Mouse (Mus musculus) megakaryocyte-erythroid progenitor cell, adult 5-6 weeks (primary cell): ENCODE measurements around the gene Kalrn. TPM values are rescaled to one million over a fixed set of nuclear protein-coding genes. Genes with fewer than 3 reads are reported as not detected.

Experiments used
- ATAC-seq: replicated peaks from 2 replicates; pipeline ENCODE4 v1.8.0; 2016; ENCODE audit warnings: mild to moderate bottlenecking, inconsistent platforms; ENCODE audit not compliant: severe bottlenecking, poor library complexity, low FRiP score, low TSS enrichment
- total RNA-seq, 2 experiments: library from RNA; stranded (forward) in 1 of 2; stranded (reverse) in 1 of 2; fragments of 200-1000, 215-1000 nt in 1 of 2; fragments of >200 nt in 1 of 2; fragmentation: Nextera tagmentation in 1 of 2; gene quantifications; 2 replicates each; pipeline ENCODE4 v1.2.3; 2014 to 2017

Kalrn gene
- total RNA-seq, 2 experiments from 2014 or later, result 1.6 to 3.7 TPM

DNA sequence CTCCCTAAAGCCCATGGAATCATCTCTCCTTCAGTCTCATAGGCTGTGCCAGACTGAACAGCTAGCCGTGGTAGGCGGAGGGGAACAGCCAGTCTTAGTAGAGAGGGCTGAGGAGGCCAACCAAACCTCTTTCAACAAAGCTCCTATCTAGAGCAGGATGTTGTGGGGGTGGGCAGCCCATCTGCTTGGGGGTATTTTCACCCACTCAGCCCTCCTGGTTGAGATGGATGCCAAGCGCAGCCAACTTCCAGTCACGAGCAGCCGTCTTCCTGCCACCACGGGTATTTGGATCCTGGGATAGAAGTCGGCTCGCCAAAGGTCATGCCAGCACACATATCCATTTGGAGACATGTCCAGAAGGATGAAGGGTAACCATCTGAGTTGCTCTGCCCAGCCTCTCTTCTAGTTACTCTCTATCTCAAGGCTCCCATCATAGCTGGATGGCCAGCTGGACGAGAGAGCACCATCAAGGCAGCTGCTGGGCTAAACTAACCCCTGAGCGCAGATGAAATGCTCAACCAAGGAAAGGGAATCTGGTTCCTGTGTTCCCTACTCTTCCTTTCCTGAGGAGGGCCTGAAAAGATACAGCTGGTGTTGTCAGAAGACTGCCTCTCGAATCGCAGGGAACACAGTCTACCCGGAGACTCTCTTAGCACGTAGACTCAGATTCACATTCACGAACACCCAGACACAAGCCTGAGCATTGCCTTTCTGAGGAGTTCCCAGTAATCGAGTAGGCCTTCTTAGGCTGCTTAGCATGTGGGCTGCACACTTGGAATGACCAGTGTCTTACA, 331.2 kb downstream of the Kalrn start:
- ATAC-seq, result no peak

DNA sequence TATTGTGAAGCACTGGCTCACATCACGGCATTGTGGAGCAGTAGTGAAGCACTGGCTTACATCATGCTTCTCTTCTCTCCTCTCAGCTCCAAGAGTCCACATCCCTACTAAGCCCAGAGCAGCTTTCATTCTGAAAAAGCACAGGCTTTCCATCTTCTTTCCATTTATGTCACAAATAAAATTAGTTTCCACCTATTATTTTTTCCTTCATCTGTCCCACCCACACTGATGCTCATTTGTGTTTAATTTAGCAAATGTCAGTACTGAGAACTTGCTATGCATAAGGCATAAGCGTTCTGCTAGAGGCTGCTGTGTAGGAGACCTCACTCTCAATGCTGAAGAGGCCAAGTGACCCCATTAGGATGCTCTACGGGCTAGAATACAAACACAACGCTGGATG, 333.7 kb downstream of the Kalrn start:
- no peak for ATAC-seq

DNA sequence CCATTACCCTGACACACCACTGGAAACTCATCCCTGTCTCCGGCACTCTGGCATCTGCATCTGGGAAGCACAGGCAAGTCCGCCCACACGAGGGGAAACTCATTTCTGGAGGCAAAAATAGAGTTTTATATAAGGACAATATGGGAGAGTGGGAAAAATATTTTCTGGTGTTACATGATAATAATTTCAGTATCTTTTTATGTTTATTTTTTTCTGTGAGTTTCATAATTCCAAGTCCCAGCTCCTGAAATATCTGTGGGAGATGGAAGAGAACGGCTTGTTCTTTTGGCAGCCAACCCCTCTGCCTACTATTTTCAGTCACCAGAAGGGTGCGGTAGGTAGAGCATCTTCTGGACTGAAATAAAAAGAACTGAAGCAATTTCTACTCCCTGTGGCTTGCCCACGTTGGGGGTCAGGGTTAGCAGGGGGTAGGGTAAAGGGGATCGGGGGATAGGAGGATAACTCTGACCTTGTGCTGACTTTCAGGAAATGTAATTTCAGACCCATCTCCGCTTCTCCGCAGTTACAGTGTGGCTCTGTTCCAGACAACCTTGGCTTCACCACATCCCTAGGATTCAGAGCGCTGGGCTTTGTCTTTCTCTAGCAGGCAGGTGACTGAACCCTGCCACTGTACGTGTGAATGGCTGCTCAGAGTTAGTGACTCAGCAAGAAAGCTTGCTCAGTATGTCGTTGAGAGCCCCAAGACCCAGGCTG, 336.3 kb downstream of the Kalrn start:
- ATAC-seq, result no peak

DNA sequence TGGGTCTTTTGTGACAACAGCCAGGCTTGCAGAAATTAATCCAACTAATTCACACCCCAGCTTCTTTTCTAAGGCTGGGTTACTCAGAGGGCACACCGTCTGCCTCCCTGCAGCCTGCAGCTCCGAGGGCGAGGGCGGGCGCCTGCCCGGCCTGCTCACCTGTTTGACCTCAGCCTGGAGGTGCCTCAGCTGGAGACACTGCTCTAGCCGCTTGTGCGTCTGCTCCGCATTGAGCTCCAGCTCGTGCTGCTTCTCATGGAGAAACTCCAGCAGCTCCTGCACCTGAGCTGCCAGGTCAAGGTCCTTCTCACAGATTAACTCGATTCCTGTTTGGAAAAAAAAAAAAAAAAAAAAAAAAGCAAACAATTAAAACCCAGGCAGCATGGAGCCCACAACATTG, 338.2 kb downstream of the Kalrn start:
- ATAC-seq, result no peak

DNA sequence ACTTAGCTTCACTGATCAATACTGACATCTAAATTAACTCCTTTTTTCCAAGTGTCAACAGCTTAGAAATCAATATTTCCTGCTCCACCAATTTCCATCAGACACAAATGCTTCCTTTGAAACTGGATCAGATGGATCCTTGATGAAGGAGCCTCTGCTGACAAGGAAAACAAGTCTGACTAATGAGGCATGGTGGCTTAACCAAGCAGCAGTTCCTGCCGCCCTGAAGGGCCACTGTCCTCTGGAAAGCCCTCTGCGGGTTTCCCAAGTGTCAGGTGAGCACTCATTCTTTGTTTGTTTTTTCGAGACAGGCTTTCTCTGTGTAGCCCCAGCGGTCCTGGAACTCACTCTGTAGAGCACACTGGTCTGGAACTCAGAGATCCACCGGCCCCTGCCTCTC, 341.4 kb downstream of the Kalrn start:
- ATAC-seq, result no peak

DNA sequence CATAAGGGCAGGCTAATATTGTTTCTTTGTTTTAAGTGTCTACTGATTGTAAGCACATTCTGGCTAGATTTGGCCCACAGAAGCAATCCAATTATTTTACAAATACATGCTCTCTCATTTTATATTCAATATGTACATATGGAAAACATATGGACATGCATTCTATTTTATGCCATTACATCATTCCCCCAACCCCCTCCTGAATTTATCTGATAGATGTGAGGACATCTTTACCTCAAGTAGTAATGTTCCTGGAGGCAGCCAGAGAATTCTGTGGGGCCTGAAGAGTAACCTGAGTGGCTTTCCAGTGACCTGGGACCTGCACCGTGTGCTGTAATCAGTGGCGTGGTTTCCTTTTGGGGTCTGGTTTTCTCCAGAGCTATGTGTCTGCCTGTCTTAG, 342.2 kb downstream of the Kalrn start:
- ATAC-seq, result no peak

DNA sequence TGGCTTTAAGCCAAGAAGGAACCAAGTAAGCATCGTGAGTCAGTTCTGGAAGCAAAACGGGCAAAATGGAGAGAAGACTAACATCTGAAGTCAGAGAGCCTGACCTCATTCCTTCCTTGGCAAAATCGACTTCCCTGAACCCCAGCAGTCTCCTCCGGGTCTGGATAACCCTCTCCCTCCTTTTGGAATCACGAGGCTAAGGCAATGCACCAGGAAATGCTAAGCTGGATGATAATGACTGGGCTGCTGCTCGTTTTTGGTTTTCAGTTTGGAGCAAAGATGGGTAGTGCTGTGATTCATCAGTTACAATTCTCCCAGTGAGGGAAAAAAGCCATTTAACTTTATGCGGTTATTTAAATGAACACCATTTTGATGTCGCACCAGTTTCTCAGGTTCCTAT, 344.0 kb downstream of the Kalrn start:
- no peak for ATAC-seq

DNA sequence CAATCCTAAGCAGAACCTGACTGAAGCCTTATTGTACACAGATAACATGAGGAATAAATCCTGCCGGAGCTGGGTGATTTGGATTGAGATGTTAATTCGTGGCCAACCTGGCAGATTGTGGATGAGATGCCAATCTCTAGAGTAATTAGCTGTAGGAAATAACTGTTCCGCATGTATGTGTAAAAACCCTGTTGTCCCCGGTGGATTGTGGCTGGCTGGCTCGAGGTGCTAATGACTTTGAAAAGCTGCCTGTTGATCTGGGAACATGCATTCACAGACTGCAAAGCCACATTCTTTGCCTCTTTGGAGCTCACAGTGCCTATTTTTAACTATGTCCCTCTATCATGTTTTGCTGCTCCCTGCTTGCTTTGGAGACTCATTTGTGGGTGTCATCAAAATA, 344.7 kb downstream of the Kalrn start:
- no peak for ATAC-seq

DNA sequence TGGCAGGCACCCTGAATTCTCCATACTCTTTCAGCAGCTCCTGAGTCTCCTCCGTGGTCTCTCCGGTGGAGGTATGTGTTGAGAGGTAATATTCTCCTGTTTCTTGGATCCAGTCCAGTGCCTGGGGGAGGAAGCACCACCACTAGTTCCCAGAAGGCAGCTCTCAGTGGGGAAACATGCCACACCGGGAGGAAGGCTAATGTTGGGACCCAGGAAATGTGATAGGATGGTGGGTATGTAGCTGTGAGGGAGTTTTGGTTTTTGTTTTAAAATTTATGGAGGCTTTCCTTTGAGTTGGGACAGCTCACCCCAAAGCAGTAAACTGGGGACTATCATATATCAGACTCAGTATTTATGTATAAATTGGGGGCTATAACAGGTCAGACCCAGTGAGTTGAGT, 361.2 kb downstream of the Kalrn start:
- ATAC-seq, result no peak

DNA sequence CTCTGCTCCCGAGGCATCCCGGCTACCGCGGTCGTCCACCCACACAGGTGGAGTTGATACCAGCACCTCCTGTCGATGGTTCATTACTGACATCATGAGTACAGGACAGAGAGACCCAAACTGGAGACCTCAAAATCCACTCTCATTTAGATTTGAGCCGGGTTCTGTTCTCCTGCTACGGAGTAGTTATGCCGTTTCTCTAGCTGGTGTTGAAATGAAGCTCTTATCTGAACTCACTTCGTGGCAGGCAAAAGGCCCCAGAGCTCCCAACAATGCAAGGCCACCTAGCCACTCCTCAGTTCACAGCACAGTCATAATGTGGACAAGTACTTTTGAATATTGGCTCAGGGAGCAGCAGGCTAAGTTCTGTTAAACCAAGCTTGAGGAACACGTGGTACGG, 362.1 kb downstream of the Kalrn start:
- ATAC-seq, result no peak

DNA sequence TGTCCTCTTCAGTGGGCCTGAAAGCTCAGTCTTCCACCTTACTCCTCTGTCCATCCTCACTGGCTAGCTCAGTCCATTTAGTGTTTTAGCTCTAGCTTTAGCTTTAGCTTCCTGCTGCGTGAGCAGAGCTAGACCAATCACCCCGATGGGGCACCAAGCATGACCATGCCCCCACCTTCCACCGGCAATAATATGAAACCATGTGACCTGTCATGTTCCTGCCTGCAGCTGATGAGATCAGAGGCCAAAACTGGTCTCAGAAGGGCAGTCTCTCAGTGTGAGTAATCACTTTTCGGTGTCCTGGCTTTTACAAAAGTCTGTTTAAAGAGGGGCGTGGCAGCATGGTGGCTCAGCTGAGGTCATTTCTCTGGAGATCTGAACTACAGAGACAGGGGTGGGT, 364.6 kb downstream of the Kalrn start:
- ATAC-seq, result no peak

DNA sequence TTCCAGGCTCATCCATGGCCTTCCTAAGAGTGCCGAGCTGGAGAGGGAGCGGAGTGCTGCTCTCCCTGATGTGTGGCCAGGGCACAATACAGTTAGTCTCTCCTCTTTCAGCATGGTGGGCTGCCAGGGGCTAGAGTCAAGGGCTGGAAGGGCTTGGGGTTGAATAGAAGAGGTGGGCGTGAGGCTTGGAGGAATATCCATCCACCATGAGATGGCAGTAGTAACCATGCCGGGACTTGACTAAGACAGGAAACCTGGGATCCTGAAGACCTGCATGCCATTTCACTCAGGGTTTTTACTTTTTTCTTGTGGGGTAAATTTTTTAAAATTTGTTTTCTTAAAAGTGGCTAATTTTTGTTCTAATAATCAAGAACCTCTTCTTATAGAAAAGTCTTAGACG, 365.4 kb downstream of the Kalrn start:
- ATAC-seq, result no peak

DNA sequence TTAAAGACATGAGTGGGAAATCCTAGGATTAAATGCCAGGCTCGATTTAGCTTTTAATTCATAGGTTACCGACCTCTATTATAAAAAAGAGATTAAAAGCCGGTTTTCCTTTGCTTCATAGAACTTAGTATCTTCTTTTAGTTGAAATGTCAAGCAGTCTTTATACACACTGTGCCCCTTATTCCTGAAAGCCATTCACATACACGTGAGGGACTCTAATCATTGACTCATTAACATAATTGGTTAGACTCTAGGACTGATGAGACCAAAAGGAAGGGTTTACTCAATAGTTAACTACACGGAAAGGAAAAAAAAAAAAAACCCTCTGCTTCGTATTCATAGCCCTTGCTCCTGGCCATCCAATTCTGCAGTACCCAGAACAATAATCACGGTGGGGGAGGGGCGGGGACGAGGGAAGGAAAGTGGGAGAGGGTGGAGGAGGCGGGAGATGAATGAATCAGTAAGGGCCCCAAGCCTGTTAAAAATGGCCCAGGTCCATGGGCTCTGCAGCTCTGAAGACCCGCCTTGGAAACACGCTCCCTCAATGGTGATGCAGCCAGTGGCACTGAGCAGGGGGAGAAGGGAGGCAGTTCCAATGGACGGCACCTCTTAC, 368.7 kb downstream of the Kalrn start:
- ATAC-seq, result no peak

DNA sequence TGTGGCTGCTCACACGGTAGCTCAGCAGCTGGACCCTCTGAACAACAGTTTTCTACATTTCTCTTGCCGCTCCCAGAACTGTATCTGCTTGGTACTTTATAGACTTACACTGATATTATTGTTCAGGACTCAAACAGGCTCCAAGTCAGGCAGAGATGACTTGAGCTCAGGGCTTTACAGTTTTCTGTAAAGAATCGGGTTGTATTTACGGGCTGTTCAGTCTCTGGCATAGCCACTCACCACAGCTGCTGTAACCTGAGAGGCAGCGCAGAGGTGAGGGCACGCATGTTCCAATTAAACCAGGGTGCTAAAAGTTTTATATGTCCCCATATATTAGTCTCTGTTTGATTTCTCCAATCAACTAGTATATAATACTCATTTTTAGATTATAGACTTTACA, 373.8 kb downstream of the Kalrn start:
- no peak for ATAC-seq

DNA sequence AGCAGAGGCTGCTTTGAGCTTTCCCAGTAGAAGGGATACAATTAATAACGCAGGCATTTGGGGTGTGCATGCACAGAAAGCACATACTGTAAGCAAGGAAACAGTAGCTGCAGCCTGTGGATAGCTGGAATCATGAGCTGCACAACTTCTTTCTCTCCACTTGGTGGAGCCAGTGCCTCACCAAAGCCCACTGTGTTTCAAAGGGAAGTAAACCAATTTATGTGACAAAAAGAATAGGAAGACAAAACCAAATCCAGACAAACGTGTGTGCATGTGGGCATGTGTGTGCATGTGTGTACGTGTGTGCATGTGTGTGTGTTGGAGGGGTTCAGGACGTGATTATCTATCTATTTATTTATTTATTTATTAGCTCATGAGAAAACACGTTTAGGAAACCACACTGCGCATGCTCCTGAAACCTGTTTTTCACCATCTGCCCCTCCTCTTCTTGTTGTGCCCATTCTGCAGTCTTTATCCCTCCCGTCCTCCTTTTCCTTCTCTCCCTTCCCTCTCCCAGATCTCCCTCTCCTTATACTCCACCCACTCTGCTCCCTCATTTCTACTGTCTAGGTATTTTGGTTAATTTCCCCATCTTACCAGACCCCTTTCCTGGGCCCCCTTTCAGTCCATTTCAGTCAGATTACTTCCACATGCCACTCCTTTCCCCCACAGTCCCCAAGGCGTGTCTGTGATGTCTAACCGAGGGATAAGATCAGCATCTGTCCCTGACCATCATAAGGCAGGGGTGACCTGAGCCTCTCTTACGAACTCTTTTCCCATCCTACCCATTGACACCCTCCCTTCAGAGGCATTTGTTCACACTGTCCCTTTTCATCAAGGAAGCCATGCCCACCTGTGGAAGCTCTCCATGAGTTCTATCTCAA, 380.1 kb downstream of the Kalrn start:
- ATAC-seq, result no peak; the same call in 1 of the 2 replicates

DNA sequence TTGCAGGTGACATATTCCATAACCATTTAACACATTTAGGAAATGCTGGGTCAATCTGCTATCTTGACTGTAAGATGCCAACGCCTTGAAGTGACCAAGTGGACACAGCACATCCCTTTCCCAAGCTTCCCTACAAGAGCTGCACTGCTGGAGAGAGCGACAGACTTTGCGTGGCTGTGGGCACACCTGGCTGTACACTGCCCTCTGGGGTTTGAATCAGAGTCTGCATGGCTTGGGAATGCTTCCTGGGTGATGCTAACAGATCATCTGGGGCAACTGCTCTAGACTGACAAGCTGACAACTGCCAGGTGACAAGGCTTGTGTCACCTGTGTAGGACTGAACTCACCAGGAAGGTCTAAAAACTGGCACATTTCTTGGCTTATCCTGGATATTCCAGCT, 388.6 kb downstream of the Kalrn start:
- ATAC-seq, result no peak

DNA sequence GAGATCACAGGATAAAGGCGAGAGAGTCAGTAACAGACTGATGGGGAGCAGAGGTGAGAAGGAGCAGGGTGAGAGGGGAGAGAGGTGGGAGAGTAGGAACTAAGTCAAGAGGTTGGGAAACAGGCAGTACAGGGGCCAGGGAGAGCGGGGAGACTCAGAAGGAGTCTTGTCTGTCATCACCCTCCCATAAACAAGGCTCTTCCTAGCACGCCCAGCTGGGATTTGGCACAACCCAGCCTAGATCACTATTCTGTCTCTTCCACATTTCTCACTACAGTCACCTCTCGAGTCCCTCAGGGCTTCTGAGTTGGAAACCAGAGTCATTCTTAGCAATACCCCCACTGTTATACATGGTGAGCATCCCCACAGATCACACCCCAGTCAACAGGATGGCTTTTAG, 390.1 kb downstream of the Kalrn start:
- ATAC-seq, result no peak

DNA sequence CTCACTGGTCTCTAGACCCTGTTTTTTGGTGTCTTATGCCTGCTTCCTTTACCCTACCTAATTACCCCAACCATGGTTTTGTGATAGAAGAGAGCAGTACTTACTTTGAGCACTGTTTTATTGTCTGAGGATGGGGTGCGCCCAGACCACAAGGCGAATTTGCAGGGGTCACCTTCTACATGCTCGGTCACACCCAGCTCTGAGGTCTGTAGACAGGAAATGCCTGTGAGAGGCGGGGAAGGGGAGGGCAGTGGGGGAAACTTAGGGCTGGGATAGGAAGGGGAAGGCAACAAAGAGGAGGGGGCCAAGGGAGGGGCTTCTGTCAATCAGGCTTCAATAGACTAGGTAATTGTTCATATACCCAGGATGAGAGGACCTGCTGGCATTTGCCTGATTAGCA, 397.7 kb downstream of the Kalrn start:
- no peak for ATAC-seq

DNA sequence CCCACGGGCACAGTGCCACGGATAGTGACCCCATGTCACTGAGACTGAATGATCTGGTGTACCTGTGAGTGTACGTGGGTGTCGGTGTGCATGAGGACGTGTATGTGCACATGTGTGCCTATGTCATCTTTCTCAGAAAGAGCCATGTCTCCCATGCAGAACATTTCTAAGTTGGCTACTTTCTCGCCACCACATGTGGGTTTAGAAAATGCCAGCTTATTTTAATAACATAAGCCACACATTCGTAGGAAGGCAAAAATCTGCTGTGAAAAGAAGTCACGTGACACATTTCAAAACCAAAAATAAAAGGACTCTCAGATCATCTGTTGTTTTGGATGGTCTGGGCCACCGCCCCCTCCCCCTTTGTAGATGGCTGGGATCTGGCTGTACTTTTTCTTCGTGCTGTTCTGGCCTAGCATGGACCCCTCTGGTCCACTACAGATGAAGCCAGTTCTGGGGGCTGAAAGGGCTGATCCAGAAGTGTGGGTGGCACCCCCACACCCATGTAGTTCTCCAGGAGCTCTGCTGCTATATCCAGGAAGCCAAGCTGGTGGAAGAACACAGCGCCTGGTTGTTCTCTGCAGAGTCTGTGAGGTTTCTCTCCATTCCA, 400.7 kb downstream of the Kalrn start:
- ATAC-seq, result no peak
